Mouse (Mus musculus) lung, postnatal 0 days (tissue): ENCODE measurements around the gene Nek5. TPM values are rescaled to one million over a fixed set of nuclear protein-coding genes. Genes with fewer than 3 reads are reported as not detected.
A peak's percentile ranks its signal among the peaks of the same experiment; 100 is the strongest.

Source experiments
- ATAC-seq: fragments of 200-750 bp; cut with Nextera tagmentation; 2 replicates; pipeline ENCODE4 v1.8.0; 2017; ENCODE audit warnings: moderate library complexity
- DNase-seq: peaks from one replicate; pipeline ENCODE4 v3.0.0-alpha.2; 2016; ENCODE audit warnings: low spot score
- H3K27ac ChIP-seq: fragments of 300-500 bp; sonication (generic); 2 replicates; pipeline ENCODE4 v1.5.1; 2014; ENCODE audit warnings: antibody characterized with exemption, mild to moderate bottlenecking, low read length, mixed read lengths
- H3K27me3 ChIP-seq: fragments of 300-500 bp; sonication (generic); replicated peaks from 2 replicates; pipeline ENCODE4 v1.6.1; 2014; ENCODE audit warnings: low read length, mixed read lengths; ENCODE audit not compliant: insufficient read depth
- H3K36me3 ChIP-seq: fragments of 300-500 bp; sonication (generic); 2 replicates; pipeline ENCODE4 v1.6.1; 2014; ENCODE audit warnings: low read length, mixed read lengths; ENCODE audit not compliant: insufficient read depth
- H3K4me1 ChIP-seq: fragments of 300-500 bp; sonication (generic); 2 replicates; pipeline ENCODE4 v1.6.1; 2014; ENCODE audit warnings: antibody characterized with exemption, low read depth, low read length, mixed read lengths; ENCODE audit not compliant: insufficient read depth
- H3K4me2 ChIP-seq: fragments of 300-500 bp; sonication (generic); replicated peaks from 2 replicates; pipeline ENCODE4 v1.6.1; 2014; ENCODE audit warnings: low read depth, mild to moderate bottlenecking, low read length, moderate library complexity, mixed read lengths
- H3K4me3 ChIP-seq: fragments of 300-500 bp; sonication (generic); 2 replicates; pipeline ENCODE4 v1.5.1; 2014; ENCODE audit warnings: low read depth, low read length
- H3K9ac ChIP-seq: fragments of 300-500 bp; sonication (generic); replicated peaks from 2 replicates; pipeline ENCODE4 v1.6.1; 2014; ENCODE audit warnings: low read depth, mild to moderate bottlenecking
- H3K9me3 ChIP-seq: fragments of 300-500 bp; sonication (generic); 2 replicates; pipeline ENCODE4 v1.6.1; 2016; ENCODE audit warnings: low read length, mixed read lengths
- CTCF ChIP-seq: IDR thresholded peaks from 2 replicates; pipeline ENCODE4 v1.5.1; 2016; ENCODE audit warnings: antibody characterized with exemption, mild to moderate bottlenecking
- EP300 ChIP-seq: IDR thresholded peaks from 2 replicates; pipeline ENCODE4 v1.6.1; 2016; ENCODE audit warnings: antibody characterized with exemption, mild to moderate bottlenecking, control low read depth
- WGBS: fragments of 180-500 bp; shearing (Covaris S2); extraction: QIAGEN DNeasy Blood & Tissue Kit; methylation state at CpG from one replicate; pipeline ENCODE4 v1.1.7; 2014; 5-methylcytosine and 5-hydroxymethylcytosine counted together
- polyA plus RNA-seq: library from polyadenylated mRNA; unstranded; fragments of >200 nt; fragmentation: Nextera tagmentation; extraction: Ambion mirVana; gene quantifications from 2 replicates; pipeline ENCODE4 v1.2.1, GENCODE M21; 2015

The Nek5 gene
- polyA plus RNA-seq, 1 experiment from 2014 or later = 5.2 TPM

GRCm38 (mm10) chr8:22132062-22132461 lies 7.2 kb upstream of the Nek5 start:
- no peak for DNase-seq
- Histone ChIP-seq H3K4me1 (no peaks in the 10 kb centered on the region), H3K27ac (no peak overlapping the region), H3K4me3 (no peak overlapping the region), H3K4me2 (no peak overlapping the region), H3K9me3 (no peaks in the 10 kb centered on the region), H3K36me3 (peaks cover 5% of the 10 kb centered on the region; the same call in 1 of the 2 replicates), H3K27me3 (no peaks in the 10 kb centered on the region), H3K9ac (no peak overlapping the region)
- ATAC-seq = no peak
- no peak for TF ChIP-seq CTCF
- no peak for TF ChIP-seq EP300
- 64% methylated on average over 12 of the region's 12 CpGs for WGBS

- Histone ChIP-seq H3K36me3 (no peaks in the 10 kb centered on the region), H3K9me3 (no peaks in the 10 kb centered on the region), H3K27me3 (no peaks in the 10 kb centered on the region), H3K27ac (no peak overlapping the region), H3K4me2 (no peak overlapping the region), H3K4me1 (no peaks in the 10 kb centered on the region), H3K4me3 (no peak overlapping the region), H3K9ac (no peak overlapping the region)
- WGBS = 60% methylated on average over 4 of the region's 4 CpGs
- DNase-seq (no peak), ATAC-seq (no peak)
- TF ChIP-seq EP300 (no peak), CTCF (no peak)
These were observed 17.8 kb downstream of the Nek5 start for GRCm38 (mm10) chr8:22107020-22107419.

- Histone ChIP-seq H3K9me3 (no peaks in the 10 kb centered on the region), H3K27me3 (no peaks in the 10 kb centered on the region), H3K36me3 (no peaks in the 10 kb centered on the region), H3K9ac (no peak overlapping the region), H3K27ac (no peak overlapping the region), H3K4me2 (no peak overlapping the region), H3K4me3 (no peak overlapping the region), H3K4me1 (no peaks in the 10 kb centered on the region)
- ATAC-seq (no peak), DNase-seq (peak; percentile 24)
- no peak for TF ChIP-seq EP300
- peak; percentile 46 for TF ChIP-seq CTCF
- 44% methylated on average over 8 of the region's 8 CpGs for WGBS
These were observed 33.3 kb downstream of the Nek5 start for GRCm38 (mm10) chr8:22091568-22091967.

- Histone ChIP-seq H3K4me2 (no peak overlapping the region), H3K27ac (no peak overlapping the region), H3K4me3 (no peak overlapping the region), H3K27me3 (no peaks in the 10 kb centered on the region), H3K36me3 (no peaks in the 10 kb centered on the region), H3K9me3 (no peaks in the 10 kb centered on the region), H3K4me1 (no peaks in the 10 kb centered on the region), H3K9ac (no peak overlapping the region)
- DNase-seq = no peak
- WGBS = 95% methylated on average over 4 of the region's 4 CpGs
- no peak for ATAC-seq
- TF ChIP-seq CTCF = 0 out of 2 replicates have a peak, but pooled peaks have one; percentile 2
- no peak for TF ChIP-seq EP300
These were observed 35.6 kb downstream of the Nek5 start for GRCm38 (mm10) chr8:22089226-22089625.

- no peak overlapping the region for H3K9ac ChIP-seq
- H3K9me3 ChIP-seq = no peaks in the 10 kb centered on the region
- TF ChIP-seq CTCF (no peak), EP300 (no peak)
- ATAC-seq (no peak), DNase-seq (no peak)
- no peak overlapping the region for H3K4me3 ChIP-seq
- WGBS = 77% methylated on average over 9 of the region's 9 CpGs
- H3K36me3 ChIP-seq = no peaks in the 10 kb centered on the region
- no peaks in the 10 kb centered on the region for H3K27me3 ChIP-seq
- no peak overlapping the region for H3K27ac ChIP-seq
- no peak overlapping the region for H3K4me2 ChIP-seq
- no peaks in the 10 kb centered on the region for H3K4me1 ChIP-seq
These were observed 45.4 kb downstream of the Nek5 start for GRCm38 (mm10) chr8:22079313-22080007.

- Histone ChIP-seq H3K9me3 (no peaks in the 10 kb centered on the region), H3K4me3 (peak overlapping the region; percentile 68), H3K4me2 (peak overlapping the region; percentile 99), H3K36me3 (peaks cover 13% of the 10 kb centered on the region), H3K4me1 (peaks cover 7% of the 10 kb centered on the region; the same call in 1 of the 2 replicates), H3K9ac (no peak overlapping the region), H3K27ac (no peak overlapping the region), H3K27me3 (peaks cover 13% of the 10 kb centered on the region; the same call in 1 of the 2 replicates)
- TF ChIP-seq EP300 = no peak
- TF ChIP-seq CTCF = no peak
- DNase-seq (no peak), ATAC-seq (no peak)
- WGBS = 0% methylated on average over 3 of the region's 3 CpGs
These were observed 63.7 kb downstream of the Nek5 start for GRCm38 (mm10) chr8:22061126-22061525.
